Mouse (Mus musculus) layer of hippocampus, adult 2 months (tissue): ENCODE data around the gene Bmp7. TPM values are rescaled to one million over a fixed set of nuclear protein-coding genes. Genes with fewer than 3 reads are reported as not detected.
A peak's percentile ranks its signal among the peaks of the same experiment; 100 is the strongest.

Experiments
- DNase-seq, 2 experiments: peaks; one replicate each; pipeline ENCODE4 v3.0.0; 2022; ENCODE audit warnings: low spot score in 2 of 2
- H3K27ac ChIP-seq: fragments of 200-600 bp; 2 replicates; pipeline ENCODE4 v1.8.1; 2022
- H3K4me3 ChIP-seq: fragments of 200-600 bp; 2 replicates; pipeline ENCODE4 v1.8.1; 2022; ENCODE audit warnings: mild to moderate bottlenecking
- CTCF ChIP-seq: fragments of 200-600 bp; conservative IDR thresholded peaks from 2 replicates; pipeline ENCODE4 v1.8.1; 2022; ENCODE audit warnings: antibody characterized with exemption, mild to moderate bottlenecking, moderate library complexity
- total RNA-seq, 2 experiments: library from RNA; stranded (reverse); gene quantifications; 2 replicates each; pipeline ENCODE4 v1.2.3; 2021

The Bmp7 gene
- total RNA-seq, 2 experiments from 2014 or later = 4.2 to 5.7 TPM

DNA sequence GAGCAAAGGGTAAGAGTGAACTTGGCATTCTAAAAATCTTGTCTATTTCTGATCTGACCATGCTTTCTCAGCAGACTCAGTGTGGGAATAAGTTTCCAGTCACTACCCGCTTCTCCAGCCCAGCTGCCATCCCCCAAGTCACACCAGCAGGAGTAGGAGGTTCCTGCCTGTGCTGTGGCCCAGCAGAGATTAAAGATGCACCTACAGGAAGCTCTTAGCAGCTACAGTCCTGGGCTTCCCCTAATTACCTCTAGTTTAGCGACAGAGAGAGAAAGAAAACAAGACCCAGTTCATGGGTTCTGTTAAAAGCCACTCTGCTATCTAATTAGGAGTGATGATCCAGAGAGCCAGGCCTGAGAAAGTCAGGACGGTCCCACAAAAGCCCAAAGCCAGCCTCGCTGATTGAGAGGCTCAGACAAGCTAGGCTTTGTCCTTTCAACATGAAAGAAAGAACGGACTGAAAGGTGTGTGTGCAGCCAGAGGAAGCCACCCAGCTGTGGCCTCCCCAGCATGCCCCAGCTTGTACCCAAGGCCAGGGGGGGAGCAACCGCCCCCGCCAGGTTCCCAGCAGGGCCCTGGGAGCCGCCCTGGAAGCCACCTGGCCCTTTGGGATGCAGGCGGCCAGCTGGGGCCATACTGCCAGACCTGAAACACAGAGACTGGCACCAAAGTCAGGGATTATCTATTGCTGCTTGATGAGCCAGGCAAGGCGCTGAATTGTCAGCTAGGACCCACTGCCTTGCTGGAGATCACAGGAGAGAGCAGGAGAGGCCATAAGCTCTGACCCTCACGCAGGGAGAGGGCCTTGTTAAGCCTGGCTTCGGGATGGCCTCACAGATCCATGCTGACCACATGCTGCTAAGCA lies 2.6 kb downstream of the Bmp7 start:
- no peak for TF ChIP-seq CTCF
- Histone ChIP-seq H3K27ac (no peak overlapping the region), H3K4me3 (no peak overlapping the region)
- no peak for DNase-seq

DNA sequence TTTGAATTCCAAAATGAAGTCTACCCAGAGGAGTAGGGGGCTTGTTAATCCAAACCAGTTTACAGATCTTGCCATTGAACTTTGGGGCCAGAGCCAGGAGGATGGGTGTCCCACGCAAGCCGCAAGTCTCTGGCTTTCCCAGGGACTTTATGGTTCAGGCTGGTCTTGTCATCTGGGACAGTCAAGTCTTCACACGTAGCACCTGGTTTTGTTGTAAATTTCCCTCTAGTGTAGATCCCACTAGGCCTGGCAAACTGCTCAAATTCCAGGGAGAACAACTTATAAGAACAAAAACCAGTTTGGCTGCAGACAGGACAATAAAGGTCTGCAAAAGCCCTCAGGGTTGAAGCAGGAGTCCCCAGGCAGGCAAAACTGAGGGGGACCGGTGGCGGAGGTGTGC lies 3.3 kb downstream of the Bmp7 start:
- TF ChIP-seq CTCF = no peak
- DNase-seq = no peak
- no peak overlapping the region for H3K27ac ChIP-seq
- H3K4me3 ChIP-seq = no peak overlapping the region

DNA sequence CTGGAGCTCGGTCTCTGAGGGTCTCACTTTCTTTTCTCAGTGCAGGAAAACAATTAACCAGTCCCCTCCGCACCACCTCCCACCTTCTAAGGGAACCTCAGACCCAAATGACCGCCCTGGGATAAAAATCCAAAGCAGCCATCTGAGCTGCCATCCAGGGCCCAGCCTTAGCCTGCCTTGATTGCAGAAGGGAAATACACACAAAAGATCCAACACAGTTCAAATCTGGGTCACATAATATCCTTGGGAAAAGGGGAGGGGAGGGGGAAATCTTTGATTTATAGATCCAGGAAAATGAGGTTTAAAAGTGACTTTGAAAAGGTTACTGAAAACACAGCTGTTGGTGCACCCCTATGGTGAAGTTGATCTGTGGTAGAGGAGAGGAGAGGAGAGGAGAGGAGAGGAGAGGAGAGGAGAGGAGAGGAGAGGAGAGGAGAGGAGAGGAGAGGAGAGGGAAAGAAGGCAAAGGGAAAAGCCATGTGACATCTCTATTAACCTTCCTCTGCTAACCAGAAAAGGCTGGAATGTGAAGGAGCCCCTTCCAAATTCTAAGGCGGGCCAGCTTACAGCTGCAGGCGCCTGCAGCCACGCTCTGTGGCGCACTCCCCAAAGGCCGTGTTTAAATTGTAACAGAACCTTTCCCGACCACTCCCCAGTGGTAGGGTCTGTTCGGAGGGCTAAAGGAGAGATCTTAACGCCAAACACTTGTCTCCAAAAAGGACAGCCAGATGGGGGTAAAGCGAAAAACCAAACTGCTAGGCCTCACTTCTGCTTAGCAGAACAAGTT lies 4.2 kb downstream of the Bmp7 start:
- no peak overlapping the region for H3K4me3 ChIP-seq
- DNase-seq = no peak
- no peak overlapping the region for H3K27ac ChIP-seq
- no peak for TF ChIP-seq CTCF

DNA sequence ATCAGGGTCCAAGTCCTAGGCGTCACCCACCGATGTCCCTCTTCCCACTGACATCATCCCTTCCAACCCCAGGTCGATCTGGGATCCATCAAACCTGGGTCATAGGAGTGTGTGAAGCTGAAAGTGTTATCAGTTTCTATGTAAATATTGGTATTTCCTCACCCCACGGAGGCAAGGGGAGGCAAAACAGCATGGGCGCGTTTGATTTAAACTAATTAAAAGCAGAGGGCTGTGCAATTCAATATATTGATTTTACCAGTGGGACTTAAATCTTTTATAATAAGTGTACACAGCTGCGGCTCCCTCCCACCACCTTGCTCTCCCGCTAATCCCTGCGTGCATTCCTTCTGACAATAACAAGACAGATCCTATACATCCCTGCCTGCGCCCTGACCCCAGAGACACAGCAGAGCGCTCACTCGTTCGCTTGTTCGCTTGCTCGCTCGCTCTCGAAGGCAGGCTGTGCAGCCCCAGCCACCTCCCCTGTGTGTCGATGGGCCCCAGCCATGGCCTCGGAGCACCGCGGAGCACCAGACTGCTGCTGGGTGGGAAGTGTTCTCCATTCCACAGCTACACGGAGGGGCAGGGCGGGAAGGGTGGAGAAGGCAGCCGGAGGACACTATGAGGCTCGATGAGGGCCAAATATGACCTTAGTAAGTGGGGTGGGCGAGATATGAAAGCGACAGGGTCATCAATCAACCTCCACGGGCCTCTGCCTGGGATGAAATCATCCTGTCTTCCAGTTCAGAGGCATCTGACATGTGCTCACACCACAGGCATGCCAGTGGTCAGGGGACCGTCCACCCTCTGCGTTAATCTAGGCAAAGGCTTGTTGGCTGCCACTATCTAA lies 5.0 kb downstream of the Bmp7 start:
- no peak for DNase-seq
- Histone ChIP-seq H3K27ac (no peak overlapping the region), H3K4me3 (no peak overlapping the region)
- no peak for TF ChIP-seq CTCF

DNA sequence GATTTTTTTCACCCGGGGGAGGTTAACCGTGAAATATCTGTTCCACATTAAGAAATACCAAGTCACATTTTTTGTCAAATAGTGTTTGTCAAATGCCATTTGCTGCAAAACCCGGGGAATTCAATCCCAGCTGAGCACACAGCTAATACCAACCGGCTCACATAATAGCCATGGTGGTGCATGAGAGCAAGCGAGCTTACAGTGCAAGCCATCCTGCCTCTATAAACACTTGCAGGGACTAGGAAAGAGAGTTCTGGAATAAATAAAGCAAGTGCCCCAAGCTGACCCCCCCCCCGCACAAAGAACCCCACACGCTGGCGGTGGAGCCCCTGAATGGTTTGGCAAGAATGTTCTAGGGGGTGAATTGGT lies 5.7 kb downstream of the Bmp7 start:
- TF ChIP-seq CTCF = no peak
- H3K4me3 ChIP-seq = peak overlapping the region; percentile 31
- peak overlapping the region; percentile 41; the same call in 1 of the 2 replicates for H3K27ac ChIP-seq
- no peak for DNase-seq

DNA sequence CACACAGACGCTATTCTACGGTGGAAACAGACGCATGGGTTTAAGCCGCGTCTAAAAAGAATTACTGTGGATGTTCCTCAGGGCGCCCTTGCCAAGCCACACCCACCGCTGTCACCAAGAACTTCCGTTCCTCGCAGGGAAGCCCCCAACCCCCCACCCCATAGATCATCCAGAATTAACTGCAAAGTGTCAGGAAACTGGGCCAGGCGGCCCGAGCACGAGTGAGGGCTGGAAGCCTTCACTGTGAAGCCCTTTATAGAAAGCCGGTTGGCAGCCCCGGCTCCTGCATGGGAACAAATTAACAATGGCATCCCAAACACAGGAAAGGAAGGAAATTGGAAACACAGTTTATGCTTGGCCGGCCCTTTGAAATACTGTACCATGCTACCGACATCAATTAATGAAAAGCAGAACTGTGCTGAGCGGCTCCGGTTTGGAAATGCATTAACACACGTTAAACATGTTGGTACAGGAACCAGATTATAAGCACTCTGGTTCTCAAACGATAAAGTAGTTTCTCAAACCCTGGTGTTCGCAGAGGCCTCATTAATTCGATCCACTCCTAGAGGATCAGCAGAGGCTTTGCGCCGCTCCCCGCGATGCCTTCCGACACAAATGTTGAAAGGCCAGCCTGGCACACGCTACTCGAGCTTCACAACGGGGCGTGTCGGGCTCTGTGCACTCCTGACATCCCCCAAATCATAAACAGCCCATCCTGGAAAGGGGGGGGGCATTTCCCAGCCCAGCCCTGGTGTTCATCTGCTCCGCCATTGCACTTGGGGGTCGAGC lies 6.3 kb downstream of the Bmp7 start:
- peak overlapping the region; percentile 31 for H3K4me3 ChIP-seq
- H3K27ac ChIP-seq = peak overlapping the region; percentile 41; the same call in 1 of the 2 replicates
- TF ChIP-seq CTCF = no peak
- no peak for DNase-seq

DNA sequence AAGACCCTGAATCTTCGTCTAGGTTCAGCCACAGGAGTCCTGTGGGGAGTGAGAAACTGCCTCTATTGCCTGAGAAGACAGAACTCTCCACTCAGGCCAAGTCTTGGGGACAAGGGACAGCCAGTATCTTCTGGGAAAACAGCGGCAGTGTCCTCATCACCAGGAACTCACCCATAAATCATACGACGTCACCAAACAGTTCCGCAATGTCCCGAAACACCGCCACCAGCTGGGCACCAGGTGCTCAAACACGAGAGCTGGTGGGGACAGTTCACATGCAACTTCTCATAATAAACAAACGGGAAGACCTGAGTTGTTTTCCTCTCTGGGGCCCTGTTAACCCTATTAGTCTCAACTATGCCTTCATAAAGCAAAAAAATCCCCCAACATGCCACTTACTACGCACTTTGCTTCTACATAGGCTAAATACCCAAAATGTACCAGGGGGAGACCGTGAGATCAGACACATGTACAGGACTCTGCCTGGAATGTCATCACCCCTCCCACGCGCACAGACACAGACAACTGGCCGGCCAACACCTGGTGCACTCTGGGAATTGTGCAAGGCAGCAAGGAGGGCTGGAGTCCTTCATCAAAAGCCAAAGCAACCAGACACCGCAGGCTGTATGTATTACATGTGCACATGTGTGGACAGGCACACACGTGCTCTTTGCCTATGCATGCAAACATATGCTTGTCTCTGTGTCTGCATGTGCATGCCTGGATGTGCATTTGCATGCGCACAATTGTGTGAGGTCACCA lies 8.8 kb downstream of the Bmp7 start:
- no peak overlapping the region for H3K4me3 ChIP-seq
- no peak for DNase-seq
- H3K27ac ChIP-seq = no peak overlapping the region
- no peak for TF ChIP-seq CTCF

DNA sequence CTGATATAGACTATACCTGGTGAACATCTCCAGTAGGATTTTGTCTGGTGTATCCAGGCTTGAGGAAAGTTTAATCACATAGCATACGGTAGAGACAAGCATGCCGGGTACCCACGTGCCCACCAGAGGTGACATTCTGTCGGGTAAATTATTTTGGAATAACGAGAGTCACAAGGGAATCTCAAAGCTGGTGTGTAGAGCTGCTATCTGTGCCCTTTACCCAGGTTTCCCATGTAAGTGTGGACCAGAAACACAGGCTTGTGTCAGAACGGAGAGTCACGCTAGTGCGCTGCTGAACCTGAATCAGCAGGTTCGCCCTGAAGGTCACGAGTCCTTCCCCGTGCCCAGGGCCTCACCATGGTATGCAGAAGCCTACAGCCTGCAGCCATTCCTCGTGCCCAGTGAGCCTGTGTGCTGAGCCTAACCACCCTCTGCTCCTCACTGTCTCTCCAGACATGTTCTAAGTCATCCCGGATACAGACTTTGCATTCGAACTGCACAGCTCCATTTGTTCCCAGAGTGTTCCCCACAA lies 10.2 kb downstream of the Bmp7 start:
- Histone ChIP-seq H3K4me3 (no peak overlapping the region), H3K27ac (no peak overlapping the region)
- TF ChIP-seq CTCF = no peak
- DNase-seq = no peak

DNA sequence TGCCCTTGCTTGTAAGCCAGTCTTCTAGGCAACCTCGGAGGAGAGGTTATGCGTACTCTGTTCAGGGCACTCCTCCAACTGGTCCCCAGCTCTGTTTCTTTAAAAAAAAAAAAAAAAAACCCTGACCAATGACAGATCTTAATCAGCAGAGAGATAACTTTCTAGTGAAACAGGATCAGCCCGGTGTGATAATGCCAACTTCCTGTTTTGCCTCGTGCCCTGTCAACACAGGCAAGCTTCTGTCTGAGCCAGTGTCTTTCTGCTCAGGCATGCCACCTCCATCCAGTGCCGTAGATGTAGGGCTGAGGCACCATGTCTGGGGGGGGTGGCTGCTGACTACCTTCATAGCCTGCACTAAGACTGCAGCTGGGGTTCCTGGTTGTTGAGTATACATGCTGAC lies 12.5 kb downstream of the Bmp7 start:
- DNase-seq = no peak
- Histone ChIP-seq H3K4me3 (no peak overlapping the region), H3K27ac (no peak overlapping the region)
- TF ChIP-seq CTCF = no peak

DNA sequence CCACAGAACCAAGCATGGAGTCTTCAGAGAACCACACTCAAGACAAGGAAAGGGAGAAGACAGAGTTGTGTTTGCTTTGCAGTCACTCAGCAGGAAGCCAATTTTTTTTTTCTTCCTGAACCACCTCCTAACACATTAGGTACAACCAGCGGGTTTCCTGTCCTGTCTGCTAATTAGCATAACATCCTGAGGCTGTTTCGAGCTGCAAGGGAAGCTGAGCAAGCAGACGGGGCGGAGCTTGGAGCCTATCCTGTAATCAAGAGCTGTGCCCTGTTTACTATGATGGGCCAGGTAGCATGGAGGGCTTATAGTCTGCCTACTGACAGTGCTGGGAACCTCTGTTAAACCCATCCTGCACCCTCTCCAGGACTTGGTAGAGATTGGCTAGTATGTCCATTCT lies 13.8 kb downstream of the Bmp7 start:
- TF ChIP-seq CTCF = no peak
- DNase-seq = no peak

DNA sequence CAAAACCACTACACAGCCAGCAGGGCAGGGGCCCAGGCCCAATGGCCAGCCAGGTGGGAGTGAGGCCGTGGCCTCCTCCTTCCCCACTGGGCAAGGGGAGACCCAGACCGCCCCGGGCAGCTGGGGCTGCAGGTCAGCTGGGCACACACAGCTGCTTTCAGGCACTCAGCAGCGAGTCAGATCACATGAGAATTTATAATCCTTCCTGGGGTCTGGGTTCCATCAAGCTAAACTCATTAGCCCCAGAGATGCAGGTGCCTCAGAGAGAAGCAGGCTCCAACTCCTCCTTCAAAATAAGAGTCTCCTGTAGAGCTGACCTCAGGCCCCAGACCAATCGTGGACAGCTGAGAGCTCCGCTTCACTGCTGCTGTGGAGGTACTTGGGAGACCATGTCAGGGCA lies 15.2 kb downstream of the Bmp7 start:
- Histone ChIP-seq H3K27ac (no peak overlapping the region), H3K4me3 (no peak overlapping the region)
- no peak for TF ChIP-seq CTCF
- DNase-seq = no peak

More for the DNA sequence above, 13.8 kb downstream of the Bmp7 start:
- no peak overlapping the region for H3K27ac ChIP-seq
- H3K4me3 ChIP-seq = no peak overlapping the region
